Mouse (Mus musculus) retina, adult 2 months (tissue): ENCODE results near the gene Lcn10.
"Not testable (repeated sequence)": the region's sequence is repeated elsewhere in the genome, so short reads cannot be mapped to it uniquely, and the experiment has no call there.

Experiments used
- DNase-seq: peaks from one replicate; pipeline ENCODE4 v3.0.0-alpha.2; 2012; ENCODE audit warnings: low read depth, low spot score

Gene Lcn10

GRCm38 (mm10) chr2:25706643-25707481 lies 24.3 kb downstream of the Lcn10 start, which contains the start of gene Bmyc:
Bmyc (plus strand) TSS chr2:25706739.
- DNase-seq: peak; percentile 64

DNA sequence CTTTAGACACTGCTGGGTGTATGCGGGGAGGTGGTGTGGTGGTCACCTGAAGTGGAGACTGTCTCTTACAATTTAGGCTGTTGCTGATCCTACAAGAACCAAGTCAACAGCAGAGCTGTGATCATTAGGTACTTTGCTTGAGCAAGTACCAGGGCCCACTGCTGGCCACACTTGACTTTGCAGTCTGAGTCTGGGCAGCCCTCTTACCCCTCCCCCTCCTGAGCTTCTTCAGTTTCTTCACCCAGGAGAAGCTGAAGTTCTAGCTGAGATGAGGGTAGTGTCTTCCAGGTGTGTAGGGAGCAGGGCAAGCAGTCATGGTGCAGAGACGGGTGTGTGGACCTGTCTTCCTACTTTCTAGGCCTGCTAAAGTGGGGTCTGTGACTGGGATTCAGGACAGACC lies 25.6 kb downstream of the Lcn10 start:
- peak; percentile 11 for DNase-seq

DNA sequence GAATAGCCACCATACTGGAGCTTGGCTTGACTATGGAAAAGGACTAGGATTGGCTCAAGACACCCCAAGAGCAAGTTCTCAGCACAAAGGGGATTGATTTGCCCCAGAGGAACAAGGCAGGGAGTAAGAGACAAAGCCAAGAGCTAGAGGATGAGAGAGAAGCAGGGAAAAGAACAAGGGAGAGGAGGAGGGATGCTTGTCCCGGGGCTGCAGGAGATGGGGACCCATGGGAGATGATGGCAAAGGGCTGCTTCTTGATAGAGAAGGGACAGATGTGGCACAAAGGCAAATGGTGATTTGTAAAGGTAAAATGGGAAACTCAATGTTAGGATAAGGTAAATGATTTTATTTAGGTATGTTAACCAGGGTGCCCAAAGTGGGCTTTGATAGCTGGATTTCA lies 26.5 kb downstream of the Lcn10 start:
- DNase-seq: not testable (repeated sequence)

DNA sequence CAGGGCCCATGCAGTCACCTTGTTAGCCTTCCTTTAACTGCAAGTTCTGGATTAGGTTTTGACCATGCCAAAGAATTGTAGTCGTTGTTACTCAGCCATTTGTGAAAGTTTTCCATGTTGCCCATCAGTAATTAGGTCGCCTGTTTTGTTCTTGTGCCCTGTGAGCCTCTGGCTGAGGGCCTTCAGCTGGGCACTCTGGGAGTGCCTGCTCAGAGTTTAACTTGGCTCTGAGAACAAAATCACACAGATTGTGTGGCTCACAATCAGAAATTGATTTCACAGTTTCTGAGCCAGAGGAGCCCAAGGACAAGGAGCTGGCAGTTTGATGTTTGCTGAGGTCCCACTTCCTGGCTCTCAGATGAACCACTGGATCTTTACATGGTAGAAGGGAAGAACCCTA lies 27.3 kb downstream of the Lcn10 start:
- DNase-seq: not testable (repeated sequence)

GRCm38 (mm10) chr2:25711641-25712040 lies 29.1 kb downstream of the Lcn10 start:
- not testable (repeated sequence) for DNase-seq

- DNase-seq: no peak
Measured at GRCm38 (mm10) chr2:25717222-25717621, 34.7 kb downstream of the Lcn10 start.

GRCm38 (mm10) chr2:25733199-25733930 lies 50.8 kb downstream of the Lcn10 start:
- DNase-seq: no peak
